Mouse (Mus musculus) CH12.LX (cell line): ENCODE data around the gene Taf12.

Experiments
- CTCF ChIP-seq, 2 experiments: IDR thresholded peaks in 1 of 2; conservative IDR thresholded peaks in 1 of 2; 2 replicates each; pipeline ENCODE4 v1.5.1; 2011 to 2012; ENCODE audit warnings: low read depth in 2 of 2, low read length in 2 of 2, improper control_type of control experiment in 1 of 2, inconsistent platforms in 1 of 2, mild to moderate bottlenecking in 1 of 2, moderate library complexity in 1 of 2
- HCFC1 ChIP-seq: IDR thresholded peaks from 2 replicates; pipeline ENCODE4 v1.6.1; 2012; ENCODE audit warnings: low read depth, mild to moderate bottlenecking, inconsistent platforms, low read length, improper control_type of control experiment
- MAFK ChIP-seq: IDR thresholded peaks from 2 replicates; pipeline ENCODE4 v1.6.1; 2011; ENCODE audit warnings: low read length, improper control_type of control experiment; ENCODE audit not compliant: insufficient replicate concordance
- MAX ChIP-seq: IDR thresholded peaks from 2 replicates; pipeline ENCODE4 v1.6.1; 2011; ENCODE audit warnings: low read length, improper control_type of control experiment
- MAZ ChIP-seq: IDR thresholded peaks from 2 replicates; pipeline ENCODE4 v1.6.1; 2012; ENCODE audit warnings: low read depth, mild to moderate bottlenecking, inconsistent platforms, low read length, improper control_type of control experiment, moderate library complexity
- PAX5 ChIP-seq: IDR thresholded peaks from 2 replicates; pipeline ENCODE4 v1.6.1; 2012; ENCODE audit warnings: low read length, inconsistent platforms, mixed read lengths
- RCOR1 ChIP-seq: conservative IDR thresholded peaks from 2 replicates; pipeline ENCODE4 v1.6.1; 2012; ENCODE audit warnings: low read depth, mild to moderate bottlenecking, inconsistent platforms, low read length, improper control_type of control experiment
- TCF12 ChIP-seq: IDR thresholded peaks from 2 replicates; pipeline ENCODE4 v1.6.1; 2014; ENCODE audit warnings: low read depth, mild to moderate bottlenecking, inconsistent platforms, low read length, improper control_type of control experiment
- USF1 ChIP-seq: IDR thresholded peaks from 2 replicates; pipeline ENCODE4 v1.6.1; 2014; ENCODE audit warnings: low read depth, mild to moderate bottlenecking, inconsistent platforms, low read length, improper control_type of control experiment
- ZKSCAN1 ChIP-seq: IDR thresholded peaks from 2 replicates; pipeline ENCODE4 v1.6.1; 2012; ENCODE audit warnings: low read depth, inconsistent platforms, low read length, improper control_type of control experiment, borderline replicate concordance

GRCm38 (mm10) chr4:132253128-132253527, 21.0 kb upstream of the Taf12 start:
- no peak for TF ChIP-seq TCF12
- TF ChIP-seq CTCF (conservative IDR thresholded peaks at IDR 0.05 in 1 of 2, IDR thresholded peaks at IDR 0.05 in 1 of 2; ENCODE audit: low read depth in 2 of 2, low read length in 2 of 2), result no peak
- no peak for TF ChIP-seq RCOR1
- no peak for TF ChIP-seq MAX
- no peak for TF ChIP-seq HCFC1
- no peak for TF ChIP-seq MAFK
- no peak for TF ChIP-seq MAZ
- TF ChIP-seq PAX5, result no peak
- no peak for TF ChIP-seq USF1
- no peak for TF ChIP-seq ZKSCAN1
